Mouse (Mus musculus): ENCODE measurements at regions not wholly inside any gene's neighbourhood (a gene's known extent, or its start where the extent isn't known, plus 50 kb on each side); places are given as distances from the start of the nearest gene placed in this dataset.

- intact Hi-C loops (cut with DNase I), result no loop called here
- DNase-seq (ENCODE audit: low spot score), result no peak
Measured at GRCm38 (mm10) chr11:15572716-15573115, 684.8 kb upstream of the Vstm2a start.

DNA sequence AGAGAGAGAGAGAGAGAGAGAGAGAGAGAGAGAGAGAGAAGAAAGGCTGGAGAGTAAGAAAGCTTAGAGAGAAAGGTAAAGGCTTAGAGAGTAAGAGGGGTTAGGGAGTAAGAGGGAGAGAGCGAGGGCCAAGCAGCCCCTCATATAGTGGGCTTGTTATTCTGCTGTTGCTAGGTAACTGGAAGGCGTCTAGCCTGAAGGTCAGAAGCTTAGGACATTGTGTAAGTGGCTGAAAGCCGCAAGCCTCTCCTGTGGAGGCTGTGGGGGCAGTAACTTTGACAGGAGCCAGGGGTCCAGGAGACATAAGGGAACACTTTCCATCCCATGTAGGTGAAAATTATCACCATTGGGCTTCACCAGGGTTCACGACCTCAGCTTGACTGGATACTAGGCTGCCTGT, 637.6 kb upstream of the Vstm2a start:
- intact Hi-C loops (cut with DNase I), result no loop called here
- no peak for DNase-seq (ENCODE audit: low spot score)

DNA sequence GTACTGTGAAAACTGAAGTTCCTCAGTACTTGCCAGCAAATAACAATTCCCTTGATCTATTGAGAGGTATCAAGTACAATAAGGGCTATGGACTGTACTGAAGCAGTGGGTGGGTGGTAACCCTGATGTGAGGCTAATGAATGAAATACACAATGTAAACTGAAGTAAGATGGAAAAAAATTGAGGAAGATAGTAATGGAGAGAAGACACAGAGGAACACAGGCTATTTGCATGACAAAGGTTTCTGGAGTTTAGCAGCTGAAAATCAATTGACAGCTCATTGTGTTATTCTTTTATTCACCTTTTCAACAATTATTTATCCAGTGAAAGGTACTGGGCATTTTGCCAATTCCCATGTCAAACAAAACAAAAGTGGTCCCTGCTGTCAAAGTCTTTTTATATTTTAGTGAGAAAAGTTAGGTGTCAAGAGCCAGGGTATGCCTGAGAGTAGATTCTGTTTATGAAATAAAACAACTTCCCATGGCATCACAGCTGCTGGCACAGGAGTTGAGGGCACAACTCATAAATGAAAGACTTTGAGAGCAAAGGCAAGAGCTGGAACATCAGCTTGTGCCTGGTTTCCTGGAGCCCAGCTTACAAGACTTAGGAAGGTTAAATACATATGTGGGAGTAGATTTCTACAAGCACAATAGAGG, 608.4 kb upstream of the Vstm2a start:
- intact Hi-C loops (cut with DNase I), result no loop called here
- DNase-seq (ENCODE audit: low spot score), result no peak

DNA sequence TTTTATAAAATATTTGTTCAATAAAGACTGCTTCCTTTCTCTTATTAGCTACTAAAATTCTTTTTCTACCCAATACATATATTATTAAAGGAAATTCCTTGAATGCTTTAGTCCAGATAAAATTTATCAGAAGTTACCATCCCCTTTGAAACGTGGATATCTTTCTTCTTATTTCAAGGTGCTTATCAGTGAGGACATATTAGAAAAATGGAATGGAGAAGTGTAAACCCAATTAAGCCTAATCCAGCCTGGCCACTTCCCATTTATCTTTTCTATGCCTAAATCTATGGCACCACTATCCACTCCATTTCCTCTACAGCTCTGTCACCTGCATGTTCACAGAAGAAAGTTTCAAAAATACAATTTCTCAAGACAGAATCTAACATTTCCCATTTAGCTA, 568.5 kb upstream of the Vstm2a start:
- intact Hi-C loops (cut with DNase I), result no loop called here
- DNase-seq (ENCODE audit: low spot score), result no peak

GRCm38 (mm10) chr11:15698001-15698756, 559.3 kb upstream of the Vstm2a start:
- intact Hi-C loops (cut with DNase I), result no loop called here
- no peak for DNase-seq (ENCODE audit: low spot score)

DNA sequence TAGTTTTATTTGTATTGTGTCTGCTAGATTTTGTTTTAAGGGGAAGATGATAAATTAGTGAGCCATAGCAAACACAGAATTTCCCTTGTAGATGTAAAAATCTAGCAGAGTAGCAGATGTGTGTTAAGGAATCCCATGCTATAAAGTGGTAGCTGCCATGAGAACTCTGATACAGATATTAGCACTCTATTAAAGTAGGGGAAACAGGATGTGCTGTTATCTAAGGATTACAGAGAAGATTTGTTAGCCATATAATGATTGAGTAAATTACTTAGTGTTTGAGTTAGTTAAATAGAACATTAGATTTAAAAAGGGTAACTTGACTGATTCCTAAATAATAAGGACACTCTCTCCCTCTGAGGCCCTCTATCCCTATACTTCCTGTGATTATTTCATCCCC, 541.5 kb upstream of the Vstm2a start:
- intact Hi-C loops (cut with DNase I), result no loop called here
- no peak for DNase-seq (ENCODE audit: low spot score)

DNA sequence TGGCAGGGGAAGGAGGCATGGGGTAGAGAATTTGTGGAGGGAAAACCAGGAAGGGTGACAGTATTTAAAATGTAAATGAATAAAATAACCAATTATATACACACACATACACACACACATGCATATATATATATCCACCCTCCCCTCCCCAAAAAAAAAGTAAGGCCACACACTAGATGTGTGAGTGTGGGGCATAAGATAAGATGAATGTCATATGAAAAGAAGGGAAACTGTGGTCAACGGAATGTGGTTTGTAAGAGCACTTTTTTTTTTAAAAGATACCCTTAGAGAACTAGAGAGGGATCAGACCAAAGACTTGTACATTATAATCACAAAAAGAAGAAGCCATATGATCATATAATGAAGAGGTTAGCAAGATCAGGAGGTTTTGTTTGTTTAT, 540.0 kb upstream of the Vstm2a start:
- DNase-seq (ENCODE audit: low spot score), result no peak

DNA sequence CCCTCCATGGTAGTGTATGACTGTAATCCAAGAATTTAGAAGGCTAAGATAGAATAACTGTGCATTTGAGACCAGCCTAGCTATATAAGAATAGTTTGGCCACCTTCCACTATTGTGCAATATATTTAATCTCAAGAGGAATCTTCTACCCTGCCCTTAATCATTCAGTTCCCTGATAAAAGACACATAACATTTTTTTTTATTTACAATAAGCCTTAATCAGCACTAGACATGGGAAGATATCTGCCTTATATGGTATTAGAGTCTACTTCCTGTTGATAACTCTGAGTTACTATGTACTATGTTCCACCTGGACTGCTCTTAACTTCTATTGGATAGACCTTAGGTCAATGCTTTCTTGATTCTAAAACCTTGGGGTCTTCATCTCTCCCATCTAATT, 519.9 kb upstream of the Vstm2a start:
- no peak for DNase-seq (ENCODE audit: low spot score)

More for the DNA sequence above, 540.0 kb upstream of the Vstm2a start:
- intact Hi-C loops (cut with DNase I), result no loop called here

GRCm38 (mm10) chr11:15756006-15756405, 501.5 kb upstream of the Vstm2a start:
- DNase-seq (ENCODE audit: low spot score), result no peak
- intact Hi-C loops (cut with DNase I), result no loop called here

More for the DNA sequence above, 519.9 kb upstream of the Vstm2a start:
- intact Hi-C loops (cut with DNase I), result no loop called here

DNA sequence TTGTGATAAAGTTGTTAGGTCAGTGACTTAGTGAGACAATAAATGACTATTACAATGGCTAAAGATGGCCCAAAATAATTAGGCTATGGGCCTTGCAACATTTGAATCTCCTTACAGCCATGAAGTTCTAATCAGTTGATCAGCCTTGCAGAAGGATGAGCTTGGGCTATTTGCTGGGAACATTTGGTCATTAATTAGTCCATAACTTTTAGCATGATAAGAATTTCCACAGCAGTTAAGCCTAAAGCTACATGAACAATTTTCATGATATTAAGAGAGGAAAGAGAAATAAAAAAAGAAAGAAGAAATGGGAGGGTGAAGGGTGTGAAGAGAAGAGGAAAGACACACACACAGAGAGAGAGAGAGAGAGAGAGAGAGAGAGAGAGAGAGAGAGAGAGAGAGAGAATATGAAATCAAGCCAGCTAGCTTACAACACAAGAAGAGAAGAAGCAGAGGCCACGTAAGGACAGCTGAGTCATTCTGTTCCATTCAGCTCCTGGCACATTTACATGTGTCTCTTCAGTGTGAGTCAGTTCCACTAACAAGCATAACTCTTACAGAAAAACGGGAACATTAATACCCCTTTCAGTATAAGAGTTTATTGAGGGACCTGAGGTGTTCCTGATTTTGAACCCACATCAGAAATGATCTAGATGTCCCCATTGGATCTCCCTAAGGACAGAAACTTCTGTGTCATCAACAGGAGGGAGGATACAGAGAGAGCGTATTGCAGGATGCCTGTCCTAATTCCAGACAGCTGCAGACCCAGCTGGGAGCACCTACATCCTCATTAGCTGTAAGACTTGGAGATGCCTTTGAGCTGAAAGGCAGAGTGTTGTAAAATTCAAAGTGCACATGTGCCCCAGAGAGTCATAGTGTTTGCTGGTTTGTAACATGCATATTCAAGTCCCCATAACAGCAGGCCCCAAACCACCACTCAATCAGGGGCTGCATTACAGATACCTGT, 487.6 kb upstream of the Vstm2a start:
- intact Hi-C loops (cut with DNase I), result no loop called here
- DNase-seq (ENCODE audit: low spot score), result peak; percentile 6
